Mouse (Mus musculus) erythroblast, embryonic 14.5 days (primary cell): Measurements from ENCODE around the gene Ccdc77. TPM values are rescaled to one million over a fixed set of nuclear protein-coding genes. Genes with fewer than 3 reads are reported as not detected.
"Not testable (repeated sequence)": the region's sequence is repeated elsewhere in the genome, so short reads cannot be mapped to it uniquely, and the experiment has no call there.

ENCODE experiments used
- H3K27me3 ChIP-seq: 2 replicates; pipeline ENCODE4 v1.6.1; 2012; ENCODE audit warnings: inconsistent platforms; ENCODE audit not compliant: control insufficient read depth
- H3K36me3 ChIP-seq: 2 replicates; pipeline ENCODE4 v1.6.1; 2012; ENCODE audit warnings: mild to moderate bottlenecking, inconsistent platforms; ENCODE audit not compliant: control insufficient read depth
- H3K4me1 ChIP-seq: 2 replicates; pipeline ENCODE4 v1.6.1; 2012; ENCODE audit warnings: inconsistent platforms; ENCODE audit not compliant: control insufficient read depth
- H3K4me3 ChIP-seq: replicated peaks from 2 replicates; pipeline ENCODE3; 2012; ENCODE audit warnings: moderate library complexity, mild to moderate bottlenecking, inconsistent platforms
- H3K9me3 ChIP-seq: 2 replicates; pipeline ENCODE4 v1.6.1; 2012; ENCODE audit warnings: low read length, inconsistent platforms, mixed read lengths; ENCODE audit not compliant: control insufficient read depth
- GATA1 ChIP-seq: IDR thresholded peaks from 2 replicates; pipeline ENCODE4 v1.6.1; 2012; ENCODE audit warnings: low read length, inconsistent platforms, mixed read lengths
- TAL1 ChIP-seq: IDR thresholded peaks from 3 replicates; pipeline ENCODE4 v1.6.1; 2012; ENCODE audit warnings: low read length, inconsistent platforms, mixed read lengths
- polyA plus RNA-seq: library from polyadenylated mRNA; stranded (reverse); fragments of >175 nt; gene quantifications from 2 replicates; pipeline ENCODE4 v1.2.3, GENCODE M21; 2012

Gene Ccdc77
- polyA plus RNA-seq, 1 experiment = 0.95 TPM

DNA sequence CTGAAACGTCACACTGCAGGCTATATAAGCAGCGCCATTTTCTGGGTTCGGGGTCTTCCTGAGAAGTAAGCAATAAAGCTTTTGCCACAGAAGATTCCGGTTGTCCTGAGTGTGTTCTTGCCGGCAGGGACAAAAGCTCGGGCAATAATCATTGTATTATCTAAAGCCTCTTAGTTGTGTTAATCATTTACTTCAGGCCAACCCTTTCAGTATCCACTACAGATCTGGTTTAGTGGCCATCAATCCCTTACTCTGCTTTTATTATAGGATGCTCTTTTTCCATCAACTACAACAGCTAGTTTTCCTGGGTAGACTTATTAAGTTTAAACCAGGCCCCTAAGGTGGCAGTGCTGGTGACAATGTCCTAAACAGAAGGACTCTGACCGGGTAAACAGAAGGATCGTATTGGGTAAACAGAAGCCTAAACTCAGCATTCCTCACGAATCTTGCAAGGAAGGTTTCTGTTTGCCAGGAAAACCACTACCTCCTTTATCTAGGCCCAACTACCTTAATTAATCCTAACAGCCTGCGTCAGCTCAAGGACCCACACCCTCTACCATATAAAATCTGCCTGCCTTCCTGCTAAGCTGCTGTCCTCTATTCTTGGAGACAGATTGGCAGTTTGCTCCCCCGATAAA, 45.8 kb downstream of the Ccdc77 start:
- no peaks in the 10 kb centered on the region for H3K4me1 ChIP-seq
- H3K4me3 ChIP-seq = no peak overlapping the region
- H3K9me3 ChIP-seq = no peaks in the 10 kb centered on the region
- peaks cover 5% of the 10 kb centered on the region for H3K36me3 ChIP-seq
- TF ChIP-seq GATA1 (no peak), TAL1 (no peak)
- no peaks in the 10 kb centered on the region for H3K27me3 ChIP-seq

- H3K27me3 ChIP-seq = no peaks in the 10 kb centered on the region
- H3K36me3 ChIP-seq = no peaks in the 10 kb centered on the region
- no peak for TF ChIP-seq TAL1
- TF ChIP-seq GATA1 = no peak
- H3K4me1 ChIP-seq = no peaks in the 10 kb centered on the region
- H3K4me3 ChIP-seq = no peak overlapping the region
- no peaks in the 10 kb centered on the region for H3K9me3 ChIP-seq
Measured at GRCm38 (mm10) chr6:120312443-120312842, 51.7 kb downstream of the Ccdc77 start.

- no peaks in the 10 kb centered on the region for H3K9me3 ChIP-seq
- H3K36me3 ChIP-seq = no peaks in the 10 kb centered on the region
- no peak for TF ChIP-seq TAL1
- no peak for TF ChIP-seq GATA1
- H3K4me3 ChIP-seq = no peak overlapping the region
- no peaks in the 10 kb centered on the region for H3K4me1 ChIP-seq
- H3K27me3 ChIP-seq = no peaks in the 10 kb centered on the region; the same call in 1 of the 2 replicates
Measured at GRCm38 (mm10) chr6:120309787-120310186, 54.4 kb downstream of the Ccdc77 start.

DNA sequence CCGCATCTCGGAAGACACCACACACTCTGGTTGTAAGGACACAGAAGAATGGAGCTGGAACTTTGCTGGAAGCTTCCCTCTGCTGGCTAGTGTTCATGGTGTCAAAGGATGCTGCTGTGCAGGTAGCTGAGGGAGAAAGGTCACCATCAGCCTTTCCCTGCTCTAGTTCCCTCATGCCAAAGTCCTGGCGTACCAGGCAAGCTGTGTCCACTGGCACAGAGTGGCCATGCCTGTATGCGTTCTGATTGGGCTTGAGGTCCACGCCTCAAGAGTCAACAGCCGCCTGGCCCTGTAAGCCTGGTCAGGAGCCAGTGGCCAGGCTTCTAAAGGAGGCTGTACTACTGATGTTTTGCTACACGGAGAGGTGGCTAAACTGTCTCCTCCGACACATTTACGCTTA, 54.8 kb downstream of the Ccdc77 start:
- TF ChIP-seq TAL1 = no peak
- no peak for TF ChIP-seq GATA1
- no peak overlapping the region for H3K4me3 ChIP-seq
- no peaks in the 10 kb centered on the region for H3K9me3 ChIP-seq
- no peaks in the 10 kb centered on the region; the same call in 1 of the 2 replicates for H3K27me3 ChIP-seq
- no peaks in the 10 kb centered on the region for H3K36me3 ChIP-seq
- no peaks in the 10 kb centered on the region for H3K4me1 ChIP-seq

GRCm38 (mm10) chr6:120306859-120307594, 57.1 kb downstream of the Ccdc77 start:
- peaks cover 13% of the 10 kb centered on the region for H3K27me3 ChIP-seq
- H3K36me3 ChIP-seq = no peaks in the 10 kb centered on the region
- H3K4me1 ChIP-seq = no peaks in the 10 kb centered on the region
- H3K9me3 ChIP-seq = no peaks in the 10 kb centered on the region
- H3K4me3 ChIP-seq = no peak overlapping the region
- TF ChIP-seq GATA1 = no peak

DNA sequence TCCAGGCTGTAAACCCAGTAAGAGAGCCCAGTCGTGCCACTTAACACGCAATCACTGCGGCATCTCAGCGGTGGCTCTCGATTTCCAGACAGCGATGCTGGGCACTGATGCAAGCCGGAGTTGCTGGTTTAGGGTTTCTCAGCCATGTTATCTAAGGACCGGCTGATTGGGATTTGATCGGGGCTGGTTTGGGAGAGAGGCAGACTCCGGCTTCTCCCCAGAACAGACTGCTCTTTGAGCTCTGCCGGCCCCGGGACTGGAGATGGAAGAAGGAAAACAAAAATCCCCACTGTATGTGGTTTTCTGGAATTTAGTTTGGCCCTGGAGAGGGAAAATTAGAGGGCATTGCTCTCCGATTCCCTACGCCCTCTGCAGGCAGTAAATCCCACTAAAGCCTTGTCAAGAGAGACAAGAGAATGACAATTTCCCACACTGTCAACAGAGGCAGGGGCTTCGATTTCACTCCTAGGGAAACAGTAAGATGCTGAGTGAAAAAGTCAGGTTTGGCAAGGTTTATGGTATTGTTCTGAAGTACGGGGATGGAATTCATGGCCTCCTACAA, 61.3 kb downstream of the Ccdc77 start:
- Histone ChIP-seq H3K4me1 (no peaks in the 10 kb centered on the region), H3K36me3 (no peaks in the 10 kb centered on the region), H3K4me3 (no peak overlapping the region), H3K9me3 (no peaks in the 10 kb centered on the region), H3K27me3 (peaks cover 34% of the 10 kb centered on the region)
- TF ChIP-seq GATA1 (no peak), TAL1 (no peak)

DNA sequence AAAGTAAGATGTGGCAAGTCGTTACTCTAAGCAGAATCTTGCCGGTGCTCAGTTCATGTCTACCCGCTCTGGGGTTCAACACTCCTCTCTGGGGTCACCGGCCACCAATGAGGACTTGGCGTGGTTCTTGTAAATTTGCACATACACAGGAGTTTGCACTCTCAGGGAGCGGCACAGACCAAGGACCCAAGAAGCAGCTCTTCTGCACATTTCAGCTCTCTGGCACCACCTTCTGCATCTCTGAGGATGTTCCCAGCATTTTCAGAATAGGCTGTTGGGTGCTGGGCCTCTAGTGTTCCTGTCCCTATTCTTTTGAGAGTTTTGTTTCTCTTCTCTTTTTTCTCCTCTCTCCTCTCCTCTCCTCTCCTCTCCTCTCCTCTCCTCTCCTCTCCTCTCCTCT, 63.0 kb downstream of the Ccdc77 start:
- TF ChIP-seq GATA1 (no peak), TAL1 (no peak)
- H3K27me3 ChIP-seq = peaks cover 38% of the 10 kb centered on the region
- no peak overlapping the region for H3K4me3 ChIP-seq
- no peaks in the 10 kb centered on the region for H3K9me3 ChIP-seq
- no peaks in the 10 kb centered on the region for H3K36me3 ChIP-seq
- H3K4me1 ChIP-seq = no peaks in the 10 kb centered on the region

DNA sequence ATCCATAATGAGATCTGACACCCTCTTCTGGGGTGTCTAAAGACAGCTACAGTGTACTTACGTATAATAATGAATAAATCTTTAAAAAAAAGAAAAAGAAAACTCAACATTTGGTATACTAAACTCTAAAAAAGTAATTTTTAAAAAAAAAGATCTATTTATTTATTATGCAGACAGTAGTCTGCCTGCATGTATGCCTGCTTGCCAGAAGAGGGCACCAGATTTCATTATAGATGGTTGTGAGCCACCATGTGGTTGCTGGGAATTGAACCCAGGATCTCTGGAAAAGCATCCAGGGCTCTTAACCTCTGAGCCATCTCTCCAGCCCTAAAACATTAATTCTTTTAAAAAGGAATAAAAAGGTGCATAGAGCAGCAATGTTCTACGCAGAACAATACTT, 67.6 kb downstream of the Ccdc77 start:
- peaks cover 65% of the 10 kb centered on the region for H3K27me3 ChIP-seq
- H3K4me1 ChIP-seq, H3K36me3 ChIP-seq, H3K9me3 ChIP-seq, H3K4me3 ChIP-seq: not testable (repeated sequence)

DNA sequence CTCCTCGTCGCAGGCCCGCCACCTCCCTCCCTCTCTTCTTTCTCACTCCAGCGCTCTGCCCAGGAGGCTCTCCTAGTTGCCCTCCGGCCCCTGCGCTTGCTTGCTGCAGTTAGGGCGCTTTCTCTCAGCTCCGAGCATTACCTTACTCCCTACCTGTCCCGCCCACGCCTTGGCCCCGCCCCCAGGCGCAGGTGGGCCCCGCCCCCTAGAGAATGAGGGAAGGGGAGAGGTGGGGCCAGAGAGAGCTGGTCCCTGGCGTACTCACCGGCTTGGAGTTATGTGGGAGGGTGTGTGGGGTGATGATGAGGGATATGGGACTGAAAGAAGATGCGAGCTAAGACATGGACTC, 69.4 kb downstream of the Ccdc77 start:
- no peaks in the 10 kb centered on the region for H3K36me3 ChIP-seq
- H3K4me1 ChIP-seq = peaks cover 8% of the 10 kb centered on the region
- peaks cover 67% of the 10 kb centered on the region for H3K27me3 ChIP-seq
- peak overlapping the region; percentile 45 for H3K4me3 ChIP-seq
- H3K9me3 ChIP-seq = no peaks in the 10 kb centered on the region; the same call in 1 of the 2 replicates
- TF ChIP-seq GATA1 = no peak
- no peak for TF ChIP-seq TAL1
